Mouse (Mus musculus) E14TG2a.4 (cell line): ENCODE results near the gene Adra2b.

Experiments used
- CTCF ChIP-seq: conservative IDR thresholded peaks from 2 replicates; pipeline ENCODE4 v1.5.1; 2014; ENCODE audit warnings: low read length
- NANOG ChIP-seq: IDR thresholded peaks from 2 replicates; pipeline ENCODE4 v1.6.1; 2014; ENCODE audit warnings: borderline replicate concordance, low read length, mixed read lengths
- POU5F1 ChIP-seq: IDR thresholded peaks from 2 replicates; pipeline ENCODE4 v1.6.1; 2014; ENCODE audit warnings: low read length, borderline replicate concordance

DNA sequence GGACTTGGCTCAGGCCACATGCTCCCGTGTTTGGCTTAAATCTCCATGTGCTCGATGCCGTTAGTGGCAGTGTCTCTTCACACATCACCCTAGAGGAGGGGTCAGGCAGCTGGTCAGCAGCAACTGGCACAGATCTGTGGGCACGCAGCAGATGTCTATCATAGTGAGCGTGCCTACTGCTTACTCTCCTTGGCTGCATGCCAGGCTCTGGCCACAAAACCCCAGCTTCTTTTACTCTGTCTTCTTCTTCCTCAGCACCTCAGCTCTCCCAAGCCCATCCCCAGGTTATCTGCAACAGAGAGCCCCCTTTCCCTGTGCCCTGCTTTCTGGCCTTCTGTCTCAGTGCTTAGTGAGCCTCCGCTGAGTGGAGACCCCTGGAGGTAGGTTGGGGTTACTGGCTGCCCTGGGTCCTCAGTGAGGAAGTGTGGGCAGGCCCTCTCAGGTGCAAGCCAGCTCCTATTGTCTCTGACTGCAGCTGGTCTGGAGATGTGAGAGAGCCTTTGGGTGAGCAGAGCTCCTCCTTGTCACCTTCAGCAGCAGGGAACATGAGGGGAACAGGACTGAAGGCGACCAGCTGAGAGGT, 12.8 kb downstream of the Adra2b start:
- TF ChIP-seq CTCF (peak; percentile 66), NANOG (no peak), POU5F1 (no peak)
